Mouse (Mus musculus) olfactory bulb, adult 2 months (tissue): ENCODE results near the gene Fars2.

Experiments
- CTCF ChIP-seq: fragments of 200-500 bp; IDR thresholded peaks from 2 replicates; pipeline ENCODE4 v1.5.1; 2012; ENCODE audit warnings: low read depth, mild to moderate bottlenecking, low read length, moderate library complexity; ENCODE audit not compliant: insufficient read depth
- POLR2A ChIP-seq: fragments of 200-500 bp; IDR thresholded peaks from 2 replicates; pipeline ENCODE4 v1.6.1; 2012; ENCODE audit warnings: mild to moderate bottlenecking, low read depth, low read length, moderate library complexity; ENCODE audit not compliant: insufficient read depth

- TF ChIP-seq CTCF (no peak), POLR2A (no peak)
Measured at GRCm38 (mm10) chr13:36729731-36730340, 612.6 kb downstream of the Fars2 start.
